Mouse (Mus musculus): ENCODE results near the gene Abhd12.
"Not testable (repeated sequence)": the region's sequence is repeated elsewhere in the genome, so short reads cannot be mapped to it uniquely, and the experiment has no call there.

Abhd12 gene

DNA sequence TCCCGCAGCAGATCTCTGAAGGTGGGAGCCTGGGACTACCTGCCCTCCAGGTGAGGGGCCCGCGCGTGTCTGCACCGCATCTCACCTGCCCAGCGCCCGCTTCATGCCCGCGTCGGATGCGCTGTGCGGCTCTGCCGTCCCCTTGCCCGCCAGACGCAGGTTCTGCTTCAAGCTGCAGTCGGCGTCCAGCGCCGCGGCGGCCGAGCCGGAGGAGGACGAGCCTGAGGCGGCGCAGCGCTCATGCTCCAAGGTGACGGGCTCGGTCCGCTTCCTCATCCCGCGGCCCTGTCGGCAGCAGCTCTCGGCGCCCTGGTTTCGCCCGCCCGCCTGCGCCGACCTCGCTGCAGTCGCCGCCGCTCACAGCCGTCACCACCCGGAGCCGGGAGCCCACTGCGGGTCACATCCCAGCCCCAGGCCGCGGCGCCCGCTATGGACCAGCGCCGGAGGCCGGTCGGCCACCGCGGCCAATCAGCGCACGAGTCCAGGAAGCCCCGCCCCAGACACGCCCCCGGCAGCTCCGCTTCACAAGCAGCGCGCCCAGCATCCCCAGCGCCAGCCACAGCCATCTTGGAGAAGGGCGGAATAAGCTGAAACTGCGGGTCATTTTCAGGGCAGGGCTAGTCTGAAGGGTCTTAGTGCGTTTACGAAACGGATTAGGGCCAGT is at the start of gene Abhd12:
Gene Abhd12 (minus strand): TSS at position 470 of the 664 bp plus-strand sequence.
- peak; percentile 91 for DNase-seq (ENCODE audit: low read depth, low spot score)

- no peak for DNase-seq (ENCODE audit: low read depth, low spot score)
These were observed 46.7 kb upstream of the Abhd12 start for GRCm38 (mm10) chr2:150951201-150951600.

DNA sequence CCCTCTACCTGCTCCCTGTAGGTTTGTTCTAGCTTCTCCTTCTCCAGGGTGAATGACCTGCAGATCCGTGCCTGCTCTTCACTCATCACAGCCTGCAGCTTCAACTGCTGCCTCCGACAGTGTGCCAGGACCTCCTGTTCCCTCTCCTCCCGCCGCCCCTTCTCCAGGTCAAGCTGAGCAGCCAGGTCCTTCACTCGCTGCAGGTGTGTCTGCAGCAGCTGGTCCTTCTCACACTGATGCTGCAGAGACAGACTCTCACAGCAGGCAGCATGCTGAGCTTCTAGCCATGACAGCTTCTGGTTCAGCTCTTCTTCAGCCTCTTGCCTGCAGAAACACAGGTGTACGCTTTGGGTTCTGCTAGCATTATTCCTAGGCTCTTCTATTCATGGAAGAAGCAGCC is 45.5 kb upstream of the Abhd12 start:
- DNase-seq (ENCODE audit: low read depth, low spot score), result no peak

GRCm38 (mm10) chr2:150949652-150950051 is 45.1 kb upstream of the Abhd12 start:
- no peak for DNase-seq (ENCODE audit: low read depth, low spot score)

GRCm38 (mm10) chr2:150948786-150949185 is 44.2 kb upstream of the Abhd12 start:
- no peak for DNase-seq (ENCODE audit: low read depth, low spot score)

DNA sequence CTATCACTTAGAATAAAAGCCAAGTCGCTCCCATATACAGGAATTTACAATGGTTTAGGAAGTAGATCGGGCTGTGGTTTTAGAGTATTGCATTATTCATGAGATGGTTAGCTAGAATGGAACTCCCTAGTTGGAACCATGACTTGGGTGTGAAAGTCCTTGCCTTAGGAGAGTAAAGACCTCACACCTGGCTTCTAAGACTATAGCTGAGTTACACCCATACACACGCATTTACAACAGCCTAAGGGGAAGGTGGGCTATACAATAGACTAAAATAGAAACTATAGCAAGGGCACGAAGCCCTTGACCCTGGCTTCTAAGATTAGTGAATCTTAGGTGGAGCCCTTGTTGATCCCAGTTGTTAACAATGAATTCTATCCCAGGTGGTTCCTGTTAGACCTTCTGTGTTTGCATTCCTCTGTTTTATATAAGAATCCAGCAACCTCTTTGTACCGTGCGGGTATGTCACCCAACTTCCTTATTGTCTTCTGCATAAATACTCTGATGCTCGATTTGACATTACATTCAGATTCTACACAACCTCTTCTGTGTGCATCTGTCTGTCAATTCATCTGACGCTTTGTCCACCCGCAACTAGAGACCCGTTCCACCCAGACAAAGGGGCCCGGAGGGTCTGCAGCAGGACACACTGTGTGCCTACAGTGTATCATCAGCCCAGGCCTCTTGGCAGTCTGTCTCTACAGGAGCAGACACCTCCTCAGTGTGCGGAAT is 43.5 kb upstream of the Abhd12 start:
- not testable (repeated sequence) for DNase-seq (ENCODE audit: low read depth, low spot score)

DNA sequence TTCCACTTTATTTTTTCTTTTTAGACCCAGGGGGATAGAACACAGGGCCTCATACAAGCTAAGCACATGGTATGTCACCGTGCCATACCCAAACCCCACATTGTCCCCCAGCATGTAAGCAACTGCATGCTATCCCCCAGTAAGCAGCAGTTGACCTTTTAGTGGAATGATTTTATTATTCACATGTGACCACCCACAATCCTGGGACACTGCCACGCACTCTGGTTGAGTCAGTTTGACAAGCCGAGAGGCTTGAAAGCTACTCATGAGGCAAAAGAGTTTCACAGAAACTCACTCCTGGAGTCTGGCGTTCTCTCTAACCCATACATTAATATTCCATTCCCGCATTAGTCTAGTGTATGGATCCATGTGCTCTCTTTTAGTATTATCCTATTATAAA is 42.8 kb upstream of the Abhd12 start:
- DNase-seq (ENCODE audit: low read depth, low spot score), result not testable (repeated sequence)

- no peak for DNase-seq (ENCODE audit: low read depth, low spot score)
These were observed 39.5 kb upstream of the Abhd12 start for GRCm38 (mm10) chr2:150944017-150944416.

- DNase-seq (ENCODE audit: low read depth, low spot score), result no peak
These were observed 30.1 kb upstream of the Abhd12 start for GRCm38 (mm10) chr2:150934659-150935058.

DNA sequence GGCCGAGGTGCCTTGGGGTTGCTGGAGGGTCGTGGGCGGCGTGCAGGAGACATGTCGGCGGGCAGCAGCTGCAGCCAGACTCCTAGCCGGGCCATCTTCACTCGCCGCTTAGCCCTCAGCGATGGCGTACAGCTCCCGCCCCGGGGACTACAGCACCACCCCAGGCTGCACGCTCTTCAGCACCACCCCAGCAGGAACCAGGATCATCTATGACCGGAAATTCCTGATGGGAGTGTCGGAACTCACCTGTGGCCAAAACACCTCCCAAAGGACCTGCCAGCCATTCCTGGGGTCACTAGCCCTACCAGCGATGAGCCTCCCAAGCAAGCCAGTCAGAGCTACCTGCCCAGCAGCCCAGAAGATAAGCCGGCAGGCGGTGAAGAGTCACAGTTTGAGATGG is 28.9 kb upstream of the Abhd12 start:
- no peak for DNase-seq (ENCODE audit: low read depth, low spot score)

GRCm38 (mm10) chr2:150930806-150931205 is 26.3 kb upstream of the Abhd12 start:
- DNase-seq (ENCODE audit: low read depth, low spot score), result no peak

DNA sequence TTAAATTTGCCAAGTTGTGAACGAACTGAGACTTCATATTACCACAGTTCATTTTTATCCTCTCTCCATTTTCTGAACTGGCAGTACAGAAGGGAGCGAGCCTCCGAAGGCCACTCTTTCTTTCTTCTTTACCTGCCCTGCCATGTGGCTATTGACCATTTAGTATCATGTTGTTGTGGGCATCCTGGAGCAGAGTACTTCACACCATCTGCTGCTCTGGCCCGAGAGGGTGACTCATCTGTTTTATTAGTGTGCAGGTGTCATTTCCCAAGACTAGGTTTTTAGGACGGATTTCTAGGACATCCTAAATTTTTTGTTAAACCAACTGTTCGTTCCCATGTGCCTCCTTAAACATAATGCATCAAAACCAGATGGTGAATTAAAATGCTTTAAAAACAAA is 24.6 kb upstream of the Abhd12 start:
- no peak for DNase-seq (ENCODE audit: low read depth, low spot score)

DNA sequence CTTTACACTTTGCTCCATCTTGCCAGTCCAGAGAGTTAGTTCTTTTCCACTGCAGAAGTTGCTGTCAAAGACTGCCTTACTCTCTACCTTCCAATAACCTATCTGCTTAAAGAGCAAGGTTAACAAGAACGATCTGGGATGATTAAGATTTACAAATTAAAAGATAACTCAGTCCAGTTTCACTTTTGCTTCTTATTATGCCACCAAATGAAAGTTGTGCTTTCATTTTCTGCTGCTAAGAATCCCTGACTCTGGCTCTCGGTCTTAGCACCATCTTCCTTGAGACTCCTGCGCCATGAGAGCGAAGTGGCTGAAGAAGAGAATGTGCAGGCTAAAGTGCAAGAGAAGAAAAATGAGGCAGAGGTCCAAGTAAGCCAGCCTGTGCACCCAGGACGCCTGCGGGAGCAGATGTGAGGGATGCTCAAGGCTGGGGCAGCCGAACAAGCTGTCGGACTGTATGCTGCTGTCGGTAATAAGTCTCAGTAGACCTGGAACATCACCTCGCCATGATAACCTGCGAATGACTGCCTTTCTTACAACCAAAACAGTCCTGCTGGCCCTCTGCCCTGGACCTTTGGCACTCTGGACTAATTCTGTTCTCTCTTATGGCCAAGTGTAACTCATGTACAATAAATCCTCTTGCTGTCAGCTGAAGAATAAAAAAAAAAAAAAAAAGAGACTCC is 22.6 kb upstream of the Abhd12 start:
- no peak for DNase-seq (ENCODE audit: low read depth, low spot score)

GRCm38 (mm10) chr2:150923505-150923904 is 19.0 kb upstream of the Abhd12 start:
- no peak for DNase-seq (ENCODE audit: low read depth, low spot score)

- no peak for DNase-seq (ENCODE audit: low read depth, low spot score)
These were observed 18.5 kb upstream of the Abhd12 start for GRCm38 (mm10) chr2:150923026-150923425.

GRCm38 (mm10) chr2:150922165-150922564 is 17.6 kb upstream of the Abhd12 start:
- no peak for DNase-seq (ENCODE audit: low read depth, low spot score)

DNA sequence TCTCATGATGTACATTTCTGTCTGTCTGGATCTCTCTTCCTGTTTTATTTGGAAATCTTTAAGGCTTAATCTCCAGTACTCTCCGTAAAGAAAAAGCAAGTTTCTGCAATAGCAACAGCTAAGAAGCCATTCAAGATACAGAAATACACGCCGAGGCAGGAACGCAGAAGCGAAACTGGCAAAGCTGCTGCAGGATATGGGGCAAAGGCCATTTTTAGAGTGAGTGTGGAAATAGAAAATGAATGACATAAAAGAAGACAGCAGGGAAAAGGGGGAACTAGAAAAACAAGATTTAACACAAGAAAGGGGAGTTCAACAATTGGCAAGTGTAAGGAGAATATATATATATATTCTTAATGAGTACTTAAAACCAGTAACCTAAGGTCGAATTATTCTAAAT is 17.2 kb upstream of the Abhd12 start:
- DNase-seq (ENCODE audit: low read depth, low spot score), result no peak

DNA sequence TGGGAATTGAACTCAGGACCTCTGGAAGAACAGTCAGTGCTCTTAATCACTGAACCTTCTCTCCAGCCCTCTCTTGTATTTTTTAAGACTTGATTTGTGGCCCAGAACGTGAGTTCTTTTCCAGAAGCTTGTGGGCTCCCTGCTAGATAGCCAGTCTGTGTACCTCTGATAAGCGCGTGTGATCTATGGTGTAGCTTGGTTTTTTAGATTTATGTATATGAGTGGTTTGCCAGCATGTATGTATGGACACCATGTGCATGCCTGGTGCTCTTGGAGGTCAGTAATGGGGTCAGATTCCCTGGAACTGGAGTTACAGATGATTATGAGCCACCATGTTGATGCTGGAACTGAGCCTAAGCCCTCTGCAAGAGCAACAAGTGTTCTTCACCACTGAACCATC is 16.0 kb upstream of the Abhd12 start:
- no peak for DNase-seq (ENCODE audit: low read depth, low spot score)

DNA sequence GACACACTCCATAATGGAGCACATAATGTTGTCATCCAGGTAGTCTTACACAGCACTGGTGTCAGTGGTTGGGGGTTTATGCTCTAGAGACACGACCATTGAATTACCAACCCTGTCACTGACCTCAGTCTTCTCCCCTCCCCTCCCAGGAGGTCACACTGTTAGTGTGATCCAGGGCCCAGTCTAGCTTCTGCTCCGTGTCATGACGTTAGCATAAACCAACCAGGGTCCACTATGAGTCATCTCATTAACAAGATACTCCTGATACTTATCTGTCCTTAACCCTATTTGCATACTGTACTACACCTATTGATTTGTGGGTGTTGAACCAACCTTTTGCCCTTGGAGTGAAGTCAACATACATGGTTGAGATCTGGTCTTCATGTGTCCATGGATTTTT is 14.2 kb upstream of the Abhd12 start:
- no peak for DNase-seq (ENCODE audit: low read depth, low spot score)

DNA sequence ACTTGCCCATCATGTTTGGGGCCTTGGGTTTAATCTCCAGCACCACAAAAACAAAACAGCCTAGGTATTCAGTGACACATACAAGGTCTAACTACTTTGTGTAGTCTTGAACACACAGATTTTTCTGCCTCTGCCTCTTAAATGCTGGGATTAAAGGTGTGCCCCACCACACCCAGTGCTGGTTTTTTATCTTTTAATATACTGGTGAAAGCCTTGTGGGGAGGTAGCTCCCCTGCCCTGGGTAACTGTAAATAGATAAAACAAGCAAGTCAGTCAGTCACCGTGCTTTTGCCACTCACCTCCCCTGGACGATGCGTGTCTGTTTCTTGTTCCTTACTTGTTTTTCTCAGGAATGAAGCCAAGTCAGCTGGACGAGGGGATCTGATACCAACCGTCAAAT is 11.2 kb upstream of the Abhd12 start:
- DNase-seq (ENCODE audit: low read depth, low spot score), result no peak

- no peak for DNase-seq (ENCODE audit: low read depth, low spot score)
These were observed 10.4 kb upstream of the Abhd12 start for GRCm38 (mm10) chr2:150914781-150915515.

GRCm38 (mm10) chr2:150910295-150910881 is 5.8 kb upstream of the Abhd12 start:
- DNase-seq (ENCODE audit: low read depth, low spot score), result no peak

Measured in c-Kit-negative CD71-positive TER-119-positive erythroid progenitor cells, embryonic 14.5 days (primary cell).